Mouse (Mus musculus) hindbrain, embryonic 10.5 days (tissue): Measurements from ENCODE around the gene 9430038I01Rik. TPM values are rescaled to one million over a fixed set of nuclear protein-coding genes. Genes with fewer than 3 reads are reported as not detected.

Source experiments
- DNase-seq: peaks from one replicate; pipeline ENCODE4 v3.0.0-alpha.2; 2017; ENCODE audit warnings: low spot score
- H3K27ac ChIP-seq: fragments of 300-500 bp; sonication (generic); 2 replicates; pipeline ENCODE4 v1.5.1; 2016; ENCODE audit warnings: mild to moderate bottlenecking, moderate library complexity
- H3K27me3 ChIP-seq: fragments of 300-500 bp; sonication (generic); 2 replicates; pipeline ENCODE4 v1.6.1; 2016; ENCODE audit warnings: mild to moderate bottlenecking; ENCODE audit not compliant: poor library complexity, insufficient read depth, severe bottlenecking
- H3K36me3 ChIP-seq: fragments of 300-500 bp; sonication (generic); 2 replicates; pipeline ENCODE4 v1.6.1; 2016; ENCODE audit warnings: mild to moderate bottlenecking, moderate library complexity
- H3K4me1 ChIP-seq: fragments of 300-500 bp; sonication (generic); replicated peaks from 2 replicates; pipeline ENCODE4 v1.6.1; 2016; ENCODE audit warnings: mild to moderate bottlenecking
- H3K4me3 ChIP-seq: fragments of 300-500 bp; sonication (generic); 2 replicates; pipeline ENCODE4 v1.5.1; 2016; ENCODE audit warnings: mild to moderate bottlenecking, moderate library complexity
- H3K9me3 ChIP-seq: fragments of 300-500 bp; sonication (generic); 2 replicates; pipeline ENCODE4 v1.6.1; 2016; ENCODE audit warnings: mild to moderate bottlenecking, moderate library complexity
- WGBS: fragments of 180-500 bp; shearing (Covaris S2); methylation state at CpG from one replicate; pipeline ENCODE4 v1.1.7; 2016; 5-methylcytosine and 5-hydroxymethylcytosine counted together
- polyA plus RNA-seq: library from polyadenylated mRNA; unstranded; fragments of >200 nt; fragmentation: Nextera tagmentation; extraction: Ambion mirVana; gene quantifications from 2 replicates; pipeline ENCODE4 v1.2.1, GENCODE M21; 2016

9430038I01Rik gene
- polyA plus RNA-seq, 1 experiment from 2014 or later: 18.3 TPM

DNA sequence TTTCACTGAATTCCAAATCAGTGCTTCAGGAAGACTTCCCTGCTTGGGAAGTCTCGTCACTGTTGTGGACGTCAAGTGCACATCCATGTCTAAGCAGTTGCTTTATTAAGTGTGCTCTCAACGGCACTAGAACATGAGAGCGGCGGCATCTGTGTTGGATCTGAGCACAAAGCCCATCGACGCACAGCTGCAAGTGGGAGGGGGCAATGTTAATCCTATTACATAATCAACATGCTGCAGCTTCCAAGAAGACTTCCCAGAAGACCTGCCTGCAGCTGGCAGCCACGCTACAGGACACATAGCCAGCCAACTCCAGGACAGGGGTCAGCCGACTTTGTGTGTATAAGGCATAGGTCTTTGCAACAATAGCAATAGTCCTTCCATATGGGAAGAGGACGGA lies 64.5 kb downstream of the 9430038I01Rik start:
- Histone ChIP-seq H3K27ac (no peak overlapping the region), H3K4me1 (peaks cover 3% of the 10 kb centered on the region; the same call in 1 of the 2 replicates), H3K9me3 (no peaks in the 10 kb centered on the region), H3K27me3 (no peaks in the 10 kb centered on the region), H3K36me3 (no peaks in the 10 kb centered on the region), H3K4me3 (no peak overlapping the region)
- DNase-seq: no peak
- 79% methylated on average over 10 of the region's 10 CpGs for WGBS

- H3K27ac ChIP-seq: no peak overlapping the region
- no peaks in the 10 kb centered on the region for H3K9me3 ChIP-seq
- no peaks in the 10 kb centered on the region for H3K36me3 ChIP-seq
- no peak for DNase-seq
- H3K27me3 ChIP-seq: peaks cover 22% of the 10 kb centered on the region
- H3K4me3 ChIP-seq: no peak overlapping the region
- H3K4me1 ChIP-seq: no peaks in the 10 kb centered on the region
- 92% methylated on average over 2 of the region's 2 CpGs for WGBS
These were observed 76.6 kb downstream of the 9430038I01Rik start for GRCm38 (mm10) chr7:137333951-137334350.

Other genes starting within 250 kb of the 9430038I01Rik start
- 5.7 and 7.4 TPM in 2 replicates for gene Ebf3, start 96.3 kb downstream of the 9430038I01Rik start, polyA plus RNA-seq
- 301 and 319 TPM in 2 replicates for gene Glrx3, start 26.9 kb upstream of the 9430038I01Rik start, polyA plus RNA-seq